Mouse (Mus musculus) myocyte (in vitro differentiated cells): Measurements from ENCODE around the gene Cldn13.

Experiments used
- POLR2A ChIP-seq: IDR thresholded peaks from one replicate; pipeline ENCODE4 v1.6.1; 2011; ENCODE audit warnings: low read depth, mild to moderate bottlenecking, control low read depth, moderate library complexity; ENCODE audit not compliant: insufficient read length
- USF1 ChIP-seq: IDR thresholded peaks from one replicate; pipeline ENCODE4 v1.6.1; 2011; ENCODE audit warnings: low read depth, mild to moderate bottlenecking, control low read depth, moderate library complexity

GRCm38 (mm10) chr5:134923141-134923540 is 7.8 kb upstream of the Cldn13 start:
- no peak for TF ChIP-seq POLR2A
- TF ChIP-seq USF1: no peak
